Mouse (Mus musculus): ENCODE data around the gene Ubxn11.
"Not testable (repeated sequence)": the region's sequence is repeated elsewhere in the genome, so short reads cannot be mapped to it uniquely, and the experiment has no call there.

The Ubxn11 gene

DNA sequence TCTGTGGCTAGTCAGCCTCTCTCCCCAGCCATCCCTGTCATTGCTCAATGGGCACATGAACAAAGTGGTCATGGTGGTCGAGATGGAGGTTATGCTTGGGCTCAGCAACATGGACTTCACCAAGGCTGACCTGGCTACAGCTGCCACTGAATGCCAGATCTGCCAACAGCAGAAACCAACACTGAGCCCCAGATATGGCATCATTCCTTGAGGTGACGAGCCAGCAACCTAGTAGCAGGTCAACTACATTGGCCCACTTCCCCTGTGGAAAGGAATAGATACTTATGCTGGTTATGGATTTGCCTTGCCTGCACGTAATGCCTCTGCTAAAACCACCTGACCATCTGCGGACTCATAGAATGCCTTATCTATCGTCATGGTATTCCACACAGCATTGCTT lies 41.9 kb downstream of the Ubxn11 start:
- DNase-seq (ENCODE audit: low spot score in 2 of 2) = not testable (repeated sequence)

DNA sequence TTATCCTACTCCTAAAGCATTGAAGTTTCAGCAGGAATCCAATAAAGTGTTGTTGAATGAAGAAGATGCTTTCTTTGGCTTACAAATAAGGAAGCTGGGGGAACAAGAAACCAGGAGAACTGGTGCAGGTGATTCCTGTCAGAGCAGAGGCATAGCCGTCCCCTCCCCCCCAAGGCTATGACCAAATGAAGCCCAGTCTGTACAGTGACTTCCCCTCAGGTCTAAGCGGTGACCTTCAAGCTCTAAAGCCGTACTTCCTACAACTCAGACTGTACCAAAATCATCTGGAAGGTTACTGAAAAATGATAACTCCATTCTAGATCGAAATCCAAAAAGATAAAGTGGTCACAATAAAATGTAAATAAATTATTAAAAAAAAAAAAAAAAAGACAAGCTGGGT lies 47.0 kb downstream of the Ubxn11 start:
- no peak for DNase-seq (ENCODE audit: low spot score in 2 of 2)

DNA sequence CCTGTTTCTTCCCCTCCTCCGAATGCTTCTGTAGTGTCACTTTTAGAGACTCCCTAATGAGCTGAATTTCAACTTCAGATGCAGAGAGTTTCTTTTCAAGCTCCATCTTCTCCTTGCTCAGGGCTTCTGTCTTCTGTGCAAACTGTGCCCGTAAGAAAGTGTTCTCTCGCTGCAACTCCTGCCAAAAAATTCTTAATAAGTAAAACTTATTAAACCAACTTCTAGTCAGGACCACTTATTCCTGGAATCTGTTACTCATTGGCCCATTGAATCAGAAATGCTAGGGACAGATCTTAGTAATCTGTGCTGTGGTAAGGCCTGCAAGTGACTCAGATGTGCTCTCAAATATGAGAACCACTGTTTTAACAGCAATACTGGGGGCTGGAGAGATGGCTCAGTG lies 49.7 kb downstream of the Ubxn11 start:
- DNase-seq (ENCODE audit: low spot score in 2 of 2) = no peak

DNA sequence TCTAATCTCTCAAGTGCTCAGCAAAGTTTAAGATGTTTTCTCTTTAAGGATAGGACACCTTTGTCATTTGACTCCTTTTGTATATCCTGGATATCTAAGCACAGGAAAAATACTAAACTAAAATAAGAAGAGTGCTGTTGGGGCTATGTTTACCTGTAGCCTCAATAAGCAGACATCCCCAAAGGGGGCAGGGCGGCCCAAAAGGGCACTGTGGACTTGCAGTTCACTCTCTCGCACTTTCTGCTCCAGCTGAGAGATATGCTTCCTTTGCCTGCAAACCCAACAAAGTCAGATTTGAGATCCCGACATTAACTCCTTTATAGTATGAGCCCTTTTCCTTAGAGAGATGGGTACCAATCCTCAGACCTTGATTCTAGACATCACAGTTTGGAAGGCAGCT lies 51.3 kb downstream of the Ubxn11 start:
- DNase-seq (ENCODE audit: low spot score in 2 of 2) = no peak

DNA sequence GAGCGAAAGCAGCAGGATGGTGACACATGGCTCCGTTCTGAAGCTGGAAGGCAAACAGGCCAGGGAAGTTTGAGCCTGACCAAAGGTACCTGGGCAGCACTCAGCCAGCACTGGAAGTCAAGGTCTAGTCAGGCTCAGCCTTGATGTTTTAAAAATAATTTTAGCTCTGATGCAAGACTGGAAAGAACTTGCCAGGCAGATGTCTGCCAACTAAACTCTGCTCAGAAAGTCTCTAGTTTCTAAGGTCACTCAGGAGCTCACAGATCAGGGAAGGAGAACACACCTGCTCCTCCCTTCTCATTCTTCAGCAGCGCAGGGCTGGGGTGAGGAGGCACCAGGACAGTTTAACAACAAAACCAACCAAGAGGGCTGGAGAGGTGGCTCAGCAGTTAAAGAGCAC lies 52.0 kb downstream of the Ubxn11 start:
- no peak for DNase-seq (ENCODE audit: low spot score in 2 of 2)

DNA sequence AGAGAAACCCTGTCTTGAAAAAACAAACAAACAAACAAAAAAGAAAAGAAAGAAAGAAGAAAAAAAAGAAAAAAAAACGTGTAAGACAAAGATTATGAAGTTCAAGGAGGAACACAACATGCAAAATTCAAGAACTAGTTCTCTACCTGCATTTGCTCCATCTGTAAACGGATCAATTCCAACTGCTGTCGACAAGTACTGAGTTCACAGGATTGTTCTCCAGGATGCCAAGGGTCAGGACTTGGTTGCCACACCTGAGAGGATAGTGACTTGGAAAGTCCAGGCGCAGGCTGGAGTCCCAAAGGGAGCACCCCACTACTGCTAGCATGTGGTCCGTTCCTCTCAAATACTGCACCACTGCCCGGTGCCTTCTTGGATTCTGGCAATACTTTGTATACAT lies 53.2 kb downstream of the Ubxn11 start:
- DNase-seq (ENCODE audit: low spot score in 2 of 2) = no peak

DNA sequence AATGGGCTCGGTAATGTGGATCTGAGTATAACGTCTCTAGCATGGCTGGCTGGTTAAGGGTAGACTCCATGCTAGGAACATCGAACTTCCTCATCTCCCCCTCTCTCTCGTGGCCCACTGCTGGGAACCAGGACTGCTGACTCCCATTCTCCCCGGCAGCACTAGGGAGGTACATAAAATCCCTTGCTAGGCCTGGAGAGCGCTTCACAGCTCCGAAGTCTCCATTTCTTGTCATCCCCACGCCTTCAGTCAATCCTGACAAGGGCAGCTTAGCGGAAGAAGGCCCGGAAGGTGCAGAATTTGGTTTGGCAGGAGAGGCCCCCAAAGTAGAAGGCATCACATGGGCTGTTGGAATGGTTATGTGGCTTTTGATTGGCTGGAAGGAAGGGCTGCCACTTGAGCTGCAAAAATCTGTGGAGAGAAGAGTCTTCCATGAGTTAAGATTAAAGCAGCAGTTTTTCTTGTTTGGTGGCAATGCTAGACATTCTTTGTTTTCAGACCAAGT lies 53.6 kb downstream of the Ubxn11 start:
- no peak for DNase-seq (ENCODE audit: low spot score in 2 of 2)

DNA sequence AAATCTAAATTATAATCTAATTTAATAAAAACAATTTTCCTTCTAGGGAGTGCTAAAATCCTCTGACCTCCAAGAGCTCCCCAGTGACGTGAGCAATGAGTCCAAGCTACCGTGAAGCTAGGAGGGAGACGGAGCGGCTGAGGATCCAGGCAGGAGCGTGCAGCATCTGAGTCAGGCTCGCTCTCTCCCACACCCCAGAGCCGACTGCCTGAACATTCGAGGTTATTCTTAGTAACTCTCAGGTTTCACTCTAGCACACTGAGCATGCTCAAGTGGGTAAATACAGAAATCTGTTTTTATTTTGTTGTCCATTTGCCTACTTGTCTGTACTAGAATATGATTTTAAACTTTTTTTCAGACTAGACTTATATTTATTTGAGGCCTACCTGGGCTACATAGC lies 54.4 kb downstream of the Ubxn11 start:
- DNase-seq (ENCODE audit: low spot score in 2 of 2) = peak in 1 of 2 experiments; percentile 28

DNA sequence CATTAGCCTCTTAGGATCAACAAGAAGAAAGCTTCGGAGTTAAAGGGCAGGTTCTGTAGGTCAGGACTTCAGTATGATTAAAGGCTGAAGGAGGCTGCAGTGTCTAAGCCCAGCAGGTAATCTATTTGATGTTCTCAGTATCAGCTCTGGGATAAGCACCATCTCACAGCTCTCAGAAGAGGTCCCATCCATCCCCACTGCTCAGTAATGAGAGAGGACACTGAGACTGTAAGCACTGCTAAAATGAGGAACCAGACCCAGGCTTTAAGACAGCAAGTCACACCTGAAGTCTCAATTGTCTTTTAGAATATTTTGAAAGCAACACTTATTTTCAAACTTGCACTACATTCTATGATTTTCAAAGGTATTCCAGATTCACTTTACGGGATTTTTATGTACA lies 55.2 kb downstream of the Ubxn11 start:
- no peak for DNase-seq (ENCODE audit: low spot score in 2 of 2)

DNA sequence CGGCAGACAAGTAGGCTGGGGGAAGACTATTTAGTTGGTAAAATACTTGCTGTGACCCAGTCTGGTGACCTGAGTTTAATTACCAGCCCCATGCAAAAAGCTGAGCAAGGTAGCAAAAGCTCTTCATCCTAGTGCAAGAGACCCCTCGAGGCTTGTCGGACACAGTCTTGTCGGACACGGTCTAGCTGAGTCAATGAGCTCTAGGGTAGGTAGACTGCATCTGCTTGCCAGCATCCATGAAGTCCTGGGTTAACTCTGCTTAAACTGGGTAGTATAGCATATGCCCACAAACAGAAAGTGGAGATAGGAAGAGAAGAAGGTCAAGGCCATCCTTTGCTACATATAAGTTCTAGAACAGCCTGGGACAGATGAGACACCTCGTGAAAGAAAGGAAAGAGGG lies 56.4 kb downstream of the Ubxn11 start:
- no peak for DNase-seq (ENCODE audit: low spot score in 2 of 2)

DNA sequence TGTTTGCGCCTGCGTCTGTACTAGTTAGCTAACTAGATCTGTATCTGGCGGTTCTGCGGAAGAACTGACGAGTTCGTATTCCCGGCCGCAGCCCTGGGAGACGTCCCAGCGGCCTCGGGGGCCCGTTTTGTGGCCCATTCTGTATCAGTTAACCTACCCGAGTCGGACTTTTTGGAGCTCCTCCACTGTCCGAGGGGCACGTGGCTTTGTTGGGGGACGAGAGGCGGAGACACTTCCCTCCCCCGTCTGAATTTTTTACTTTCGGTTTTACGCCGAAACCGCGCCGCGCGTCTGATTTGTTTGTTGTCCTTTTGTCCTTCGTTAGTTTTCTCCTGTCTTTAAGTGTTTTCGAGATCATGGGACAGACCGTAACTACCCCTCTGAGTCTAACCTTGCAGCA lies 57.7 kb downstream of the Ubxn11 start:
- peak; percentile 5 to 11 for DNase-seq (ENCODE audit: low spot score in 2 of 2)

DNA sequence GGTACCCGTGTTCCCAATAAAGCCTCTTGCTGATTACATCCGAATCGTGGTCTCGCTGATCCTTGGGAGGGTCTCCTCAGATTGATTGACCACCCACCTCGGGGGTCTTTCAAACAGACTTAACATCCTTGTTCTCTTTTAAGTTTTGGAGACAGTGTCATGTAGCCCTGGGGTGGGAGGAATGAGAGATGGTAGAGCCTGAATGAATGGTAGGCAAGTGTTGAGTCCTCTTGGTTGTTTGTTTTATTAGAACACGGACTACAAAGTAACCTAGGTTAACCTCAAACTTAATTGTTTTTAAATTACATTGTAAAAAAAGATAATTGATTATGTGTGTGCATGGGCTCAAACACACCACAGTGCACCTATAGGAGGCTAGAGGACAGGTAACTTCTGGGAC lies 62.2 kb downstream of the Ubxn11 start:
- DNase-seq (ENCODE audit: low spot score in 2 of 2) = no peak

DNA sequence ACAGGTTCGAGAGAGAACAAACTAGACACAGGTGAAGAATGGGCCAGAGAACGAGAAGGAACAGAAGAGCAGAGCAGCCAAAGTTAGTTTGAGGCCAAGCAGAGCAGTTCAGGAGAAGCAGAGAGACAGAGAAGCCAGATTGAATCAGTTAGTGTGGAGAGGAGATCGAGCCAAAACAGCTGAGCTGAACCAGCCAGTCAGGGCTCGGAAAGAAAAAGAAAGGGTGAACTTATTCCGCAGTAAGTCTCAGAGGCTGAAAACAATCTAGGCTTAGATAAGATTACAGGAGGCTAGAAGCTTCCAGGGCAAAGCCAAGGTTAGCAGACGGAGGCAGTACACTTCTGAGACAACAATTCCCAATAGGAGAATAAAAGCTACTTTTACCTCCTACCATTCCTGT lies 62.7 kb downstream of the Ubxn11 start:
- DNase-seq (ENCODE audit: low spot score in 2 of 2) = no peak

DNA sequence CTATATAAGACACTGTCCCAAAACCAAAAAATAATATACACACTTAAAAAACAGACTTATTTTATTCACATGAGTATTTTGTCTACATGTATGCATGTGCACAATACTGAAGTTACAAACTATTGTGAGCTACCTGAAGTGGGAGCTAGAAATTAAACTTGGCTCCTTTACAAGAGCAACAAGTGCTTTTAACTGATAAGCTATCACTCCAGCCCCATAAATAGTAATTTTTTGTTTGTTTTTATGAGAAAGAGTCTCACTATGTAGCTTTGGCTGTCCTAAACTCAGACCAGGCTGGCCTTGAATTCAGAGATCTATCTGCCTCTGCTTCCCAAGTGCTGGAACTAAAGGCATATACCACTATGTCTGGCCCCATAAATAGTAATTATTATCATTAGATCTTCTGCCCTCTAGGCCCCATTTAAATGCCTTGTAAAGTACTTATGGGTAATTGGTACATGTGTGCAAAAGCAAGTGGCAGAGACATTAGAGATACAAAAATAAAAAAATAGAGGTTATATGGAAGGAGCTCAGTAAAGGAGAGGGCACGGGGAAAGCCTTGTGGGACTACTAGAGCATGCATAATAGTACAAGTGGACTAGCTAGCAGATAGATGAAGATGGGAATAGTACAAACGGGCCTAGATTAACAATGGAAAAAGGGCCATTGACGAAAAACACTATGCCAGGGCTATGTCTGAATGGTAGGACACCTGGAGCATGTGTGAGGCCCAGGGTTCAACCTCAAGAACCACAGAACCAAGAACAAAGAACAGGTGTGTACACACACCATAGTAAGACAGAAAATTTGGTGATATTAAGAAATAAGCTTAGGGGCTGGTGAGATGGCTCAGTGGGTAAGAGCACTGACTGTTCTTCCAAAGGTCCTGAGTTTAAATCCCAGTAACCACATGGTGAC lies 63.4 kb downstream of the Ubxn11 start:
- DNase-seq (ENCODE audit: low spot score in 2 of 2) = no peak

DNA sequence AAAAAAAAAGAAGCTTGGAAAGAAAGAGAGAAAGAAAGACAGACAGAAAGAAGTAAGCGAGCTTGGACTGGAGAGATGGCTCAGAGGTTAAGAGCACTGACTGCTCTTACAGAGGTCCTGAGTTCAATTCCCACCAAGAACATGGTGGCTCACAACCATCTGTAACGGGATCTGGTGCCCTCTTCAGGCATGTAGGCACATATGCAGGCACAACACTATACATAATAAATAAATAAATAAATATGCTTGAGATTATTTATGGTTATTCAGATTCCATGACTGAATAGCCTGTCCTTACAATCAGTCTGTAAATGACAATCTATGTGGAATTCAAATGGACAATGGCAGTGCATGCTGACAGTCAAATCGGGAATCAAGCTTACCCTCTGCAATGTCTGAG lies 64.5 kb downstream of the Ubxn11 start:
- no peak for DNase-seq (ENCODE audit: low spot score in 2 of 2)

DNA sequence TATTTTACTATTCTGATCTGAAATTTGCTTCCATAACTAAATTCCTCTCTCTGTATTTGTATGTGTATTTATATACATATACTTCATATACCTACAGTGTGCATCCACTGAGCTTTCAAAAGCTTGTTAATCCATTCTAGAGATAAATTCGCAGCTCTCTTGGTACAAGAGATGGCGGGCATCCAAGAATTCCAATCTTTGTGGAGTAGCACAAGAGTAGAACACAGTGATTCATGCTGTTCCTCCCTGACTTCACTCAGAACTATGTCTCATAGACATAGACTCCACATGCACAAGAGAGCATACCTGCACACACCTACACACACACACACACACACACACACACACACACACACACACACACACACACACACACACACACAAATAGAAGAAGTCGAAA lies 70.0 kb downstream of the Ubxn11 start:
- DNase-seq (ENCODE audit: low spot score in 2 of 2) = no peak
